Mouse (Mus musculus) E14TG2a.4 (cell line): ENCODE data around the gene Psme1.

ENCODE experiments used
- CTCF ChIP-seq: conservative IDR thresholded peaks from 2 replicates; pipeline ENCODE4 v1.5.1; 2014; ENCODE audit warnings: low read length
- NANOG ChIP-seq: IDR thresholded peaks from 2 replicates; pipeline ENCODE4 v1.6.1; 2014; ENCODE audit warnings: borderline replicate concordance, low read length, mixed read lengths
- POU5F1 ChIP-seq: IDR thresholded peaks from 2 replicates; pipeline ENCODE4 v1.6.1; 2014; ENCODE audit warnings: low read length, borderline replicate concordance

DNA sequence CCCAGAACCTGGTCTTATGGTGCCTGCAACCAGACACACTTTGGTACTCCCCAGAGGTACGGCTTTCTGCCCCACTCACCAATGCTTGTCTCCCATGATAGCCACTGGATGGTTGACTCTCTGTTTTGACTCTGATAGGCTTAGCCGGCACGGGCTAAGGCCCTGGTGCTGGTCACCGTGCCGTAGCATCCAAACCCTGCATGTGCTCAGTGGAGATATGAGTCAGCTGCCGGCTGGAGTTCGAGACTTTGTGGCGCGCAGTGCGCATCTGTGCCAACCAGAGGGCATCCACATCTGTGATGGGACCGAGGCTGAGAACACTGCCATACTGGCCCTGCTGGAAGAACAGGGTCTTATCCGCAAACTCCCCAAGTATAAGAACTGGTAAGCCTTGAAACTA lies 35.7 kb upstream of the Psme1 start:
- TF ChIP-seq CTCF, result no peak
- TF ChIP-seq NANOG, result no peak
- TF ChIP-seq POU5F1, result no peak
